8 mouse cellular contexts compared by ENCODE assay signal in genomic region chr17:79919566-79920350, GRCm38 (mm10). TPM values are rescaled to one million over a fixed set of nuclear protein-coding genes. Genes with fewer than 3 reads are reported as not detected.
DNase-seq lines count a peak whose midpoint lies in the region; ATAC-seq and TF ChIP-seq lines count a peak whose summit lies in the region.
"Had no signal": no experiment of that assay in that cellular context is flagged by ENCODE, and none has a peak within 500 bp of the region (broad histone marks: within the 10 kb centered on the region; RNA-seq: fewer than 3 reads in every experiment).

No protein-coding gene starts in this region.

- H3K4me3 ChIP-seq in midbrain, postnatal 0 days (ENCODE audit: low read depth, low read length): no peak overlapping the region
- H3K4me3 ChIP-seq in midbrain, embryonic 13.5 days (replicated peaks): no peak overlapping the region
- no peak overlapping the region for H3K4me3 ChIP-seq in lung, embryonic 16.5 days (ENCODE audit: low read length)
- H3K4me3 ChIP-seq in hindbrain, embryonic 14.5 days (replicated peaks; ENCODE audit: low read length): no peak overlapping the region
- H3K4me3 ChIP-seq: hindbrain, embryonic 15.5 days had no signal

- H3K4me1 ChIP-seq in midbrain, postnatal 0 days (ENCODE audit: insufficient read depth, low read length): peaks cover 2% of the 10 kb centered on the region; the same call in 1 of the 2 replicates
- peaks cover 3% of the 10 kb centered on the region; the same call in 1 of the 2 replicates for H3K4me1 ChIP-seq in midbrain, embryonic 13.5 days (replicated peaks)
- peaks cover 11% of the 10 kb centered on the region for H3K4me1 ChIP-seq in lung, embryonic 16.5 days (replicated peaks; ENCODE audit: control insufficient read depth, insufficient read depth, low read length)
- H3K4me1 ChIP-seq in hindbrain, embryonic 14.5 days (replicated peaks; ENCODE audit: control insufficient read depth, insufficient read depth, low read length): 0 out of 2 replicates have a peak, but pooled peaks cover 2% of the 10 kb centered on the region

- no peaks in the 10 kb centered on the region for H3K27me3 ChIP-seq in midbrain, postnatal 0 days (ENCODE audit: insufficient read depth, low read length)
- no peaks in the 10 kb centered on the region for H3K27me3 ChIP-seq in midbrain, embryonic 13.5 days
- no peaks in the 10 kb centered on the region for H3K27me3 ChIP-seq in lung, embryonic 16.5 days (ENCODE audit: control insufficient read depth, insufficient read depth, low read depth, low read length)
- H3K27me3 ChIP-seq in hindbrain, embryonic 14.5 days (ENCODE audit: control insufficient read depth, insufficient read depth, low read length): no peaks in the 10 kb centered on the region
- H3K27me3 ChIP-seq: hindbrain, embryonic 15.5 days had no signal

- ATAC-seq in midbrain, postnatal 0 days (ENCODE audit: low FRiP score): peak; percentile 71
- ATAC-seq in midbrain, embryonic 13.5 days: no peak
- ATAC-seq in frontal cortex, adult (ENCODE audit: low TSS enrichment): peak; percentile 64
- peak; percentile 94 for ATAC-seq in lung, embryonic 16.5 days (ENCODE audit: low read depth)
- ATAC-seq in hindbrain, embryonic 14.5 days (ENCODE audit: low FRiP score): no peak

- H3K36me3 ChIP-seq in midbrain, postnatal 0 days (ENCODE audit: insufficient read depth, low read length): no peaks in the 10 kb centered on the region
- no peaks in the 10 kb centered on the region for H3K36me3 ChIP-seq in midbrain, embryonic 13.5 days
- H3K36me3 ChIP-seq in lung, embryonic 16.5 days (ENCODE audit: control insufficient read depth, insufficient read depth, low read length): no peaks in the 10 kb centered on the region
- H3K36me3 ChIP-seq in hindbrain, embryonic 14.5 days (replicated peaks; ENCODE audit: control insufficient read depth, insufficient read depth): no peaks in the 10 kb centered on the region
- H3K36me3 ChIP-seq: hindbrain, embryonic 15.5 days had no signal

- H3K4me2 ChIP-seq in midbrain, postnatal 0 days (ENCODE audit: low read depth, low read length, poor library complexity, severe bottlenecking): no peak overlapping the region
- no peak overlapping the region for H3K4me2 ChIP-seq in midbrain, embryonic 13.5 days (replicated peaks)
- H3K4me2 ChIP-seq in lung, embryonic 16.5 days (ENCODE audit: low read depth, low read length): no peak overlapping the region
- H3K4me2 ChIP-seq in hindbrain, embryonic 14.5 days (replicated peaks): no peak overlapping the region
- H3K4me2 ChIP-seq: hindbrain, embryonic 15.5 days had no signal

- WGBS in midbrain, postnatal 0 days: 55% methylated on average over 15 of the region's 15 CpGs
- 65% methylated on average over 15 of the region's 15 CpGs for WGBS in midbrain, embryonic 13.5 days
- 42% methylated on average over 15 of the region's 15 CpGs for WGBS in lung, embryonic 16.5 days
- WGBS in hindbrain, embryonic 14.5 days: 68% methylated on average over 15 of the region's 15 CpGs

- DNase-seq in midbrain, postnatal 0 days (ENCODE audit: low spot score): peak; percentile 46
- peak; percentile 34 for DNase-seq in heart, postnatal 25 days (ENCODE audit: low spot score)
- no peak for DNase-seq in T-cell, adult 2 months (ENCODE audit: low spot score)
- no peak for DNase-seq in hindbrain, embryonic 14.5 days (ENCODE audit: low spot score)

- no peak for TF ChIP-seq CTCF in midbrain, postnatal 0 days (IDR thresholded peaks at IDR 0.05)

- no peaks in the 10 kb centered on the region for H3K9me3 ChIP-seq in midbrain, postnatal 0 days (ENCODE audit: low read length)
- H3K9me3 ChIP-seq in midbrain, embryonic 13.5 days: no peaks in the 10 kb centered on the region
- H3K9me3 ChIP-seq in lung, embryonic 16.5 days (ENCODE audit: control insufficient read depth, low read length): no peaks in the 10 kb centered on the region
- H3K9me3 ChIP-seq in hindbrain, embryonic 14.5 days (ENCODE audit: control insufficient read depth, low read length): no peaks in the 10 kb centered on the region
- H3K9me3 ChIP-seq: hindbrain, embryonic 15.5 days had no signal

- H3K27ac ChIP-seq in midbrain, postnatal 0 days (ENCODE audit: low read depth, low read length): no peak overlapping the region
- no peak overlapping the region for H3K27ac ChIP-seq in midbrain, embryonic 13.5 days
- H3K27ac ChIP-seq in lung, embryonic 16.5 days (ENCODE audit: low read length): peak overlapping the region; percentile 81
- H3K27ac ChIP-seq in hindbrain, embryonic 14.5 days: no peak overlapping the region

- H3K9ac ChIP-seq in midbrain, postnatal 0 days (replicated peaks; ENCODE audit: low read length, poor library complexity, severe bottlenecking): no peak overlapping the region
- no peak overlapping the region for H3K9ac ChIP-seq in midbrain, embryonic 13.5 days (replicated peaks)
- peak overlapping the region; percentile 39; the same call in 1 of the 2 replicates for H3K9ac ChIP-seq in lung, embryonic 16.5 days (ENCODE audit: low read length)
- no peak overlapping the region for H3K9ac ChIP-seq in hindbrain, embryonic 14.5 days
- H3K9ac ChIP-seq: hindbrain, embryonic 15.5 days had no signal

- intact Hi-C loops in heart, postnatal 25 days (cut with DNase I): no loop called here

RNA-seq across cellular contexts. Expression of gene Atl2, which starts 23.8 kb away (rescaled TPM):
- 31.0 and 39.0 TPM in 2 replicates for total RNA-seq in midbrain, postnatal 0 days (2014; rRNA removed)
- polyA plus RNA-seq in midbrain, postnatal 0 days (2015; fragmentation: Nextera tagmentation; extraction: Ambion mirVana): 29.4 and 30.5 TPM in 2 replicates
- polyA plus RNA-seq in midbrain, embryonic 13.5 days (2015; fragmentation: Nextera tagmentation; extraction: Ambion mirVana): 30.8 and 35.3 TPM in 2 replicates
- total RNA-seq in heart, postnatal 25 days (2021): 10 to 100 TPM; 27.8 to 34.0 TPM
- polyA plus RNA-seq in lung, embryonic 16.5 days (2015; fragmentation: Nextera tagmentation; extraction: Ambion mirVana): 38.4 and 39.0 TPM in 2 replicates
- polyA plus RNA-seq in hindbrain, embryonic 14.5 days (2014; fragmentation: Nextera tagmentation; extraction: Ambion mirVana): 39.4 and 44.5 TPM in 2 replicates

Comparison
In these comparisons a context has a peak if more than half of its experiments do, and no peak if none do; other contexts are left out.
1. ATAC-seq: peak in midbrain, postnatal 0 days (single experiment), frontal cortex, adult (single experiment) and lung, embryonic 16.5 days (single experiment); none in midbrain, embryonic 13.5 days (single experiment) and hindbrain, embryonic 14.5 days (single experiment).
2. DNase-seq: peak in midbrain, postnatal 0 days (single experiment) and heart, postnatal 25 days (single experiment); none in T-cell, adult 2 months (single experiment) and hindbrain, embryonic 14.5 days (single experiment).